Mouse (Mus musculus) neural tube, embryonic 12.5 days (tissue): ENCODE measurements around the gene Pipox. TPM values are rescaled to one million over a fixed set of nuclear protein-coding genes. Genes with fewer than 3 reads are reported as not detected.

ENCODE experiments used
- ATAC-seq: fragments of 200-750 bp; cut with Nextera tagmentation; 2 replicates; pipeline ENCODE4 v1.8.0; 2017; ENCODE audit warnings: low read depth, mild to moderate bottlenecking, moderate TSS enrichment, moderate library complexity; ENCODE audit not compliant: low FRiP score
- H3K27ac ChIP-seq: fragments of 300-500 bp; sonication (generic); 2 replicates; pipeline ENCODE4 v1.5.1; 2016
- H3K27me3 ChIP-seq: fragments of 300-500 bp; sonication (generic); replicated peaks from 2 replicates; pipeline ENCODE4 v1.6.1; 2016; ENCODE audit warnings: mild to moderate bottlenecking
- H3K36me3 ChIP-seq: fragments of 300-500 bp; sonication (generic); 2 replicates; pipeline ENCODE4 v1.6.1; 2016; ENCODE audit warnings: mild to moderate bottlenecking
- H3K4me1 ChIP-seq: fragments of 300-500 bp; sonication (generic); 2 replicates; pipeline ENCODE4 v1.6.1; 2016
- H3K4me2 ChIP-seq: fragments of 300-500 bp; sonication (generic); replicated peaks from 2 replicates; pipeline ENCODE4 v1.6.1; 2016; ENCODE audit warnings: mild to moderate bottlenecking
- H3K4me3 ChIP-seq: fragments of 300-500 bp; sonication (generic); 2 replicates; pipeline ENCODE4 v1.5.1; 2016
- H3K9ac ChIP-seq: fragments of 300-500 bp; sonication (generic); 2 replicates; pipeline ENCODE4 v1.6.1; 2016; ENCODE audit warnings: mild to moderate bottlenecking
- H3K9me3 ChIP-seq: fragments of 300-500 bp; sonication (generic); 2 replicates; pipeline ENCODE4 v1.6.1; 2016; ENCODE audit warnings: mild to moderate bottlenecking
- WGBS: fragments of 180-500 bp; shearing (Covaris S2); methylation state at CpG from one replicate; pipeline ENCODE4 v1.1.7; 2016; 5-methylcytosine and 5-hydroxymethylcytosine counted together
- polyA plus RNA-seq: library from polyadenylated mRNA; unstranded; fragments of >200 nt; fragmentation: Nextera tagmentation; extraction: Ambion mirVana; gene quantifications from 2 replicates; pipeline ENCODE4 v1.2.1, GENCODE M21; 2016

Gene Pipox
- polyA plus RNA-seq = 2.7 and 4.7 TPM in 2 replicates

- Histone ChIP-seq H3K4me2 (peak within 1 kb of the TSS; percentile 42), H3K27me3 (peaks cover 33% of the 10 kb centered on the region), H3K9ac (peak within 1 kb of the TSS; percentile 30), H3K9me3 (no peaks in the 10 kb centered on the region), H3K4me1 (peaks cover 69% of the 10 kb centered on the region), H3K36me3 (no peaks in the 10 kb centered on the region), H3K27ac (peak within 1 kb of the TSS; percentile 75), H3K4me3 (no peak within 1 kb of the TSS)
- WGBS = 9% methylated on average over 11 of the region's 11 CpGs
- peak; percentile 89 for ATAC-seq
These were observed at the start of gene Pipox for GRCm38 (mm10) chr11:77893787-77894718. Gene Pipox, minus strand, starts transcription at chr11:77894096.

GRCm38 (mm10) chr11:77942230-77942629, 48.3 kb upstream of the Pipox start:
- 0 out of 2 replicates have a peak, but pooled peaks have one; percentile 25 for ATAC-seq
- Histone ChIP-seq H3K9me3 (no peaks in the 10 kb centered on the region), H3K36me3 (no peaks in the 10 kb centered on the region), H3K4me1 (peaks cover 29% of the 10 kb centered on the region), H3K27ac (peak overlapping the region; percentile 60), H3K9ac (no peak overlapping the region), H3K4me3 (no peak overlapping the region), H3K4me2 (peak overlapping the region; percentile 2; the same call in 1 of the 2 replicates), H3K27me3 (peaks cover 65% of the 10 kb centered on the region)
- WGBS = 17% methylated on average over 5 of the region's 5 CpGs

- no peak overlapping the region for H3K4me3 ChIP-seq
- peaks cover 81% of the 10 kb centered on the region for H3K27me3 ChIP-seq
- no peak overlapping the region for H3K4me2 ChIP-seq
- no peaks in the 10 kb centered on the region for H3K36me3 ChIP-seq
- no peak for ATAC-seq
- H3K4me1 ChIP-seq = peaks cover 38% of the 10 kb centered on the region
- WGBS = 14% methylated on average over 4 of the region's 4 CpGs
- no peaks in the 10 kb centered on the region for H3K9me3 ChIP-seq
- no peak overlapping the region for H3K27ac ChIP-seq
- no peak overlapping the region for H3K9ac ChIP-seq
These were observed 43.9 kb upstream of the Pipox start for GRCm38 (mm10) chr11:77937649-77938410.

- Histone ChIP-seq H3K4me1 (peaks cover 38% of the 10 kb centered on the region), H3K36me3 (no peaks in the 10 kb centered on the region), H3K4me2 (peak overlapping the region; percentile 27; the same call in 1 of the 2 replicates), H3K9me3 (no peaks in the 10 kb centered on the region), H3K4me3 (no peak overlapping the region), H3K9ac (no peak overlapping the region), H3K27me3 (peaks cover 91% of the 10 kb centered on the region), H3K27ac (no peak overlapping the region)
- 16% methylated on average over 8 of the region's 8 CpGs for WGBS
- no peak for ATAC-seq
These were observed 43.0 kb upstream of the Pipox start for GRCm38 (mm10) chr11:77936846-77937245.

GRCm38 (mm10) chr11:77934568-77935311, 40.8 kb upstream of the Pipox start:
- Histone ChIP-seq H3K9ac (no peak overlapping the region), H3K4me3 (0 out of 2 replicates have a peak overlapping the region, but pooled peaks have one; percentile 2), H3K4me1 (peaks cover 53% of the 10 kb centered on the region), H3K36me3 (no peaks in the 10 kb centered on the region), H3K27ac (no peak overlapping the region), H3K4me2 (peak overlapping the region; percentile 96), H3K27me3 (peaks cover 87% of the 10 kb centered on the region), H3K9me3 (no peaks in the 10 kb centered on the region)
- no peak for ATAC-seq
- 59% methylated on average over 5 of the region's 5 CpGs for WGBS

- no peak for ATAC-seq
- Histone ChIP-seq H3K4me3 (peak overlapping the region; percentile 12; the same call in 1 of the 2 replicates), H3K27ac (no peak overlapping the region), H3K27me3 (peaks cover 87% of the 10 kb centered on the region), H3K4me1 (peaks cover 54% of the 10 kb centered on the region), H3K9me3 (no peaks in the 10 kb centered on the region), H3K9ac (no peak overlapping the region; the same call in 1 of the 2 replicates), H3K4me2 (peak overlapping the region; percentile 96), H3K36me3 (no peaks in the 10 kb centered on the region)
- WGBS = 1% methylated on average over 4 of the region's 4 CpGs
These were observed 40.2 kb upstream of the Pipox start for GRCm38 (mm10) chr11:77934111-77934521.

GRCm38 (mm10) chr11:77932576-77932975, 38.7 kb upstream of the Pipox start:
- Histone ChIP-seq H3K27ac (no peak overlapping the region), H3K27me3 (peaks cover 82% of the 10 kb centered on the region), H3K4me3 (peak overlapping the region; percentile 68), H3K9ac (peak overlapping the region; percentile 81), H3K36me3 (no peaks in the 10 kb centered on the region), H3K9me3 (no peaks in the 10 kb centered on the region), H3K4me1 (peaks cover 47% of the 10 kb centered on the region), H3K4me2 (peak overlapping the region; percentile 96)
- WGBS = 41% methylated on average over 5 of the region's 5 CpGs
- no peak for ATAC-seq

GRCm38 (mm10) chr11:77931541-77932433, 37.9 kb upstream of the Pipox start:
- peaks cover 47% of the 10 kb centered on the region for H3K4me1 ChIP-seq
- H3K4me2 ChIP-seq = peak overlapping the region; percentile 96
- H3K9ac ChIP-seq = peak overlapping the region; percentile 81
- H3K4me3 ChIP-seq = peak overlapping the region; percentile 68
- H3K27ac ChIP-seq = peak overlapping the region; percentile 83; the same call in 1 of the 2 replicates
- WGBS = 2% methylated on average over 41 of the region's 41 CpGs
- H3K27me3 ChIP-seq = peaks cover 79% of the 10 kb centered on the region
- H3K36me3 ChIP-seq = no peaks in the 10 kb centered on the region
- no peak for ATAC-seq
- H3K9me3 ChIP-seq = no peaks in the 10 kb centered on the region

GRCm38 (mm10) chr11:77930751-77931540, 37.0 kb upstream of the Pipox start, which contains the start of gene Sez6:
Gene Sez6, plus strand, starts transcription at chr11:77930800.
- H3K9me3 ChIP-seq = no peaks in the 10 kb centered on the region
- H3K27ac ChIP-seq = peak within 1 kb of the TSS; percentile 83
- peak; percentile 74 for ATAC-seq
- no peaks in the 10 kb centered on the region for H3K36me3 ChIP-seq
- peaks cover 53% of the 10 kb centered on the region for H3K4me1 ChIP-seq
- under 1% methylated on average over 92 of the region's 94 CpGs for WGBS
- H3K4me2 ChIP-seq = peak within 1 kb of the TSS; percentile 96
- peaks cover 77% of the 10 kb centered on the region for H3K27me3 ChIP-seq
- peak within 1 kb of the TSS; percentile 81 for H3K9ac ChIP-seq
- H3K4me3 ChIP-seq = peak within 1 kb of the TSS; percentile 68

- peaks cover 51% of the 10 kb centered on the region for H3K4me1 ChIP-seq
- H3K9ac ChIP-seq = no peak overlapping the region
- ATAC-seq = no peak
- 69% methylated on average over 5 of the region's 5 CpGs for WGBS
- H3K4me3 ChIP-seq = no peak overlapping the region
- H3K9me3 ChIP-seq = no peaks in the 10 kb centered on the region
- no peaks in the 10 kb centered on the region for H3K36me3 ChIP-seq
- peaks cover 46% of the 10 kb centered on the region for H3K27me3 ChIP-seq
- no peak overlapping the region for H3K27ac ChIP-seq
- H3K4me2 ChIP-seq = no peak overlapping the region
These were observed 33.9 kb upstream of the Pipox start for GRCm38 (mm10) chr11:77927837-77928236.
